Mouse (Mus musculus): ENCODE data around the gene Txk.

Gene Txk

GRCm38 (mm10) chr5:72752585-72752984 is at the start of gene Txk:
Txk (minus strand) TSS chr5:72752777.
- no peak for DNase-seq (ENCODE audit: low spot score in 2 of 2)

DNA sequence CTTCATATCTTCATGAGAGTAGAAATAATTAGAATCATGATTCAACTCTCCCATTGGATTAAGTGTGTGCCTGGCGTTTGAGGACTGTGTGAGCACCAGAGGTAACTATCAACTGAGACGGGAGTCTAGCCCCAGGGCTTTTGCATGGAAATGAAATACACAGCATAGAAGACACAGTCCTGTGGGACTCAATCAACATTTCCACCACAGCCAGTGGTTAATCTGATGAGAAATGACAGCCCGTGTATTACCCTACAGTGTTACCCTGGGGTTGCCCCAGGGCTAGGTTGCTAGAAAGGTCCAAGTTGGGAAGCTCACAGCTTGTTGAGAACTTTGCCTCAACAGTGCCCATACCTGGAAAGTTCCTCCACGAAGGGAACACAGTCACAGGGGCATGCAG is 46.0 kb upstream of the Txk start:
- no peak for DNase-seq (ENCODE audit: low spot score in 2 of 2)

- DNase-seq (ENCODE audit: low spot score in 2 of 2) = no peak
Observed at GRCm38 (mm10) chr5:72796186-72796613, 43.6 kb upstream of the Txk start.

GRCm38 (mm10) chr5:72793309-72793850 is 40.8 kb upstream of the Txk start:
- no peak for DNase-seq (ENCODE audit: low spot score in 2 of 2)

GRCm38 (mm10) chr5:72791789-72792188 is 39.2 kb upstream of the Txk start:
- no peak for DNase-seq (ENCODE audit: low spot score in 2 of 2)

DNA sequence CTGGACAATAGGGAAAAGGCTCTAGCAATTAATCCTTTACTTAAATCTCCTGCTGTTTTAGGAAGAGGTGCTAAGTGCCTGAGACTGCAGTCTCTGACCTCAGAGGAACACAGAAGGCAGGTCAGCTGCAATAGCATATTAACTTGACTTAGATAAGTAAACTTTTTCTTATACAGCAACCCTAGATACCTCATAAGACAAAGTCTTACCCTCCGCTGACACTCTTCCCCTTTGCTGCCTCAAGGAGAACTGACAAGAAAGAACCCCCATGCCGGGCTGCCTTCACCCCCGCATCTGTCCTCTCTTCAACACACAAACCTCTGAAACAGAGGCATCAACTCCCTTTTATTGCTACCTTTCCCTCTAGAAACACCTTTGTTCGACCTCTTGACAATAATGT is 38.8 kb upstream of the Txk start:
- DNase-seq (ENCODE audit: low spot score in 2 of 2) = no peak

DNA sequence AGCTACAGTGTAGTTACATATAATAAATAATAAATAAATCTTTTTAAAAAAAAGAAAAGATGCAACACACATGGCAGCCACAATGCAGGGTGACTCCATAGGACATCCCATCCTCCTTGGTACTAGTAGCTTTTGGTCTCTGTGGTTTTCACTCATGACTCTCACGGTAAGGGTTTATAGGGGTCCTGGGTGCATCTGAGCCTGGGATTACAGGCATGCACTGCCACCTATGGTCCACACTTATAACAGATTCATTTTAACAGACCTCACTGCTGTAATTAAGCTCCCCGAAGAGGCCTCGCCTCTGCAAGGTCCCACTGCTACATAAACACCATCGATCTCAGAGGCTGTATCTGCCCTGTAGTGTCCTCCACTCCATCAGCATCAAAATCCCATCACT is 32.9 kb upstream of the Txk start:
- no peak for DNase-seq (ENCODE audit: low spot score in 2 of 2)

GRCm38 (mm10) chr5:72784719-72785118 is 32.1 kb upstream of the Txk start:
- DNase-seq (ENCODE audit: low spot score in 2 of 2) = no peak

DNA sequence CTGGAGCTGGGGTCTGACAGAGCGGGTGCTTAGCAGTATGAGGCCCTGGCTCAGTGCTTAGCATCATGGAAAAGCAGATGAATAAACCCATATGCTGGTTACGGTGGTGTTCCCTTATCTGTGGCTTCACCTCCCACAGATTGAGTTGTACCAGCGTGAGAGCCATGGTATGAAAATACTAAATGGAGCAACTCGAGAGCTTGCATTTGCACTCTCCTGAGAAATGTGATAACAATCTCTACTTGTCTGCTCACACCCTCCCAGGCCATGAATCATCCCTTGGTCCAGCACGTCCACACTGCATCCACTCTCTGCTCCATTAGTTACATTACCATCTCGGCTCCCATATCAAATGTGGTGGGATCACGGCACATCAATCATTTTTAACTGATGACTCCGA is 31.4 kb upstream of the Txk start:
- no peak for DNase-seq (ENCODE audit: low spot score in 2 of 2)

DNA sequence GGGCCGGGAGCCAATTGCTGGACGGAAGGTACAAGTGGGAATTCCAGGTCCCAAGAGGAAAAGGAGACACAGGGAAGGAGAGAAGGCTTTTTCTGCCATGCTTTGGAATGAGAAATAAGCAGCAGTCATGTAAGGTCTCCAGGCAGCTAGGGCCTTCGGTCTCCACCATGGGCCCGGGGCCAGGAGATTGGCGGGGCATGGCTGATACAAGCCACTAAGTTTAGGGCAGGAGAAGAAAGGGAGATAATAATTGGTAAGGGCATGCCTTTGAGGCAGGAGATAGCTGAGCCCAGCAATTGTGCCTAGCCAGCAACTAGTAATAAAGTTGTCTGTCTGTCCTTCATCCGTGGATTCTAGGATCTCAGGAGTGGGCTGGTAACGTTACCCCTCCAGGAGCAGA is 30.5 kb upstream of the Txk start:
- DNase-seq (ENCODE audit: low spot score in 2 of 2) = no peak

GRCm38 (mm10) chr5:72781776-72782175 is 29.2 kb upstream of the Txk start:
- no peak for DNase-seq (ENCODE audit: low spot score in 2 of 2)

DNA sequence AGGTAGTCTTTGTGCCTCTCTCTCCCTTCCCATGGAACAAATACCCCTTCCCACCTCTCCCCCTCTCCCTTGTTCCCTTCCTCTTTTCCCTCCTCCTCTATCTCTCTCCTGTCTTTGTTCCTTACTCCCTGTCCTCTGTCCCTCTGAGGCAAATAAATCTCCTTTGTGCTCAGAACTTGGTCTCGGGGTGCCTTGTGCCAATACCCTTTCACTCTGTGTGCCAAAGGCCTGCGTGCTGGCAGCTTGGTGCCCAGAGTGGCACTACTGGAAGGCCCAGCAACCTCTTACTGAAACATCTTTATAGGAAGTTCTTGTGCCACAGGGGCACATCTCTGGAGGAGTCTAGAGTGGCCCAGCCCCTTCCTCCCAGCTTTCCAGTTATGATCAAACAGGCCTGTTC is 24.0 kb upstream of the Txk start:
- no peak for DNase-seq (ENCODE audit: low spot score in 2 of 2)

- no peak for DNase-seq (ENCODE audit: low spot score in 2 of 2)
Observed at GRCm38 (mm10) chr5:72776127-72776526, 23.6 kb upstream of the Txk start.

DNA sequence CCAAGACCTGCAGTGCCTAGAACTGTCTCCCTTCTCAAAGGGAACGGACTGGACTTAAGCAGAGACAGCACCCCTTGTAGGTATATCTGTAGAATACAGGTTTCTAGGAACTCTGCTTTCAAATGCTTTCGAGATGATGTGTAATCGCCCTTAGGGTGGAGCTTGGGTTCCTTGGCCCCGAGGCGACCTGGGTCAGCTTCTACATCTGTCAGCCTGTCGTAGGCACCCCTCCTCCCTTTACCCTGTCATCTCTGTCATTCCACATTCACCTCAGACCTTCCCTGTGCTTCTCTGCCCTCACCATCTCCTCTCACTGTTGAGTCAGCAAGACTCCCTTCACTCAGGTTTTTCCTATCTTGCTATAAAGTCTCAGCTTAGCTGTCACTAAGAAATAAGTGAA is 17.3 kb upstream of the Txk start:
- DNase-seq (ENCODE audit: low spot score in 2 of 2) = no peak

- DNase-seq (ENCODE audit: low spot score in 2 of 2) = no peak
Observed at GRCm38 (mm10) chr5:72763546-72763945, 11.0 kb upstream of the Txk start.

GRCm38 (mm10) chr5:72763025-72763424 is 10.4 kb upstream of the Txk start:
- no peak for DNase-seq (ENCODE audit: low spot score in 2 of 2)

DNA sequence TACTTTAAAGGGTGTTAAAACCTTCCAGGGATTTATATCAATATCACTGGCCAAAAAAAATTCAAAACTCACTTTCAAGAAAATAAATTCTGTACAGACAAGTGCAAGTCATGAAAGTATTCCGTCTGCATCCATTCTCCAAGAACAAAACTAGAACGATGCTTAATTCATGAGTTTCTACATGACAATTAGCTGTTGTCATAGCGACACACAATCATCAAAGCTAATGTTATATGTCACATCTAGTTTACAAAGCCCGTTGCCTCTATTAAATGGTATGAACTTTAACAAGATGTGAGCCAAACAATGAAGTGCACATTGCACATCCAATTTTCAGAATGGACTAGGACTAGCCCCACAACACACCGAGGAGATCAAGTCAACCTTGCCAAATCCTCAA is 9.2 kb upstream of the Txk start:
- DNase-seq (ENCODE audit: low spot score in 2 of 2) = no peak

DNA sequence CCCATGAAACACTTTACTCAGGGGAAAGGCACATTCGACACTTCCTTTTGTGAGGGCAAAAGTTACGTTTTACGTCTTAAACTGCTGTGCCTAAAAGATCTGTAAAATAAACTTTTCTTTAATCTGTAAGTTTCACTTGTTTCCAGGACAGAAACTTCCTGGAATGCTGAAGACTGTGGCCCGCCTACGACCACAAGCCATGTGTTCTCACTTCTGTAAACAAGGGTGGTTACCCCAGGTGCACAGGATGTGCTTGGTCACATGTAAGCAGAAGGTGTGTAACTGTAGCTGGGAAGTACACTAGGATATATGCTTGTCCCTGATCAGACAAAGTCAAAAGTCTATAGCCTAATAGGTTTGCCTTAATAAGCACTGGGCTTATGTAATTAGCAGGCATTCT is 8.7 kb upstream of the Txk start:
- DNase-seq (ENCODE audit: low spot score in 2 of 2) = no peak

DNA sequence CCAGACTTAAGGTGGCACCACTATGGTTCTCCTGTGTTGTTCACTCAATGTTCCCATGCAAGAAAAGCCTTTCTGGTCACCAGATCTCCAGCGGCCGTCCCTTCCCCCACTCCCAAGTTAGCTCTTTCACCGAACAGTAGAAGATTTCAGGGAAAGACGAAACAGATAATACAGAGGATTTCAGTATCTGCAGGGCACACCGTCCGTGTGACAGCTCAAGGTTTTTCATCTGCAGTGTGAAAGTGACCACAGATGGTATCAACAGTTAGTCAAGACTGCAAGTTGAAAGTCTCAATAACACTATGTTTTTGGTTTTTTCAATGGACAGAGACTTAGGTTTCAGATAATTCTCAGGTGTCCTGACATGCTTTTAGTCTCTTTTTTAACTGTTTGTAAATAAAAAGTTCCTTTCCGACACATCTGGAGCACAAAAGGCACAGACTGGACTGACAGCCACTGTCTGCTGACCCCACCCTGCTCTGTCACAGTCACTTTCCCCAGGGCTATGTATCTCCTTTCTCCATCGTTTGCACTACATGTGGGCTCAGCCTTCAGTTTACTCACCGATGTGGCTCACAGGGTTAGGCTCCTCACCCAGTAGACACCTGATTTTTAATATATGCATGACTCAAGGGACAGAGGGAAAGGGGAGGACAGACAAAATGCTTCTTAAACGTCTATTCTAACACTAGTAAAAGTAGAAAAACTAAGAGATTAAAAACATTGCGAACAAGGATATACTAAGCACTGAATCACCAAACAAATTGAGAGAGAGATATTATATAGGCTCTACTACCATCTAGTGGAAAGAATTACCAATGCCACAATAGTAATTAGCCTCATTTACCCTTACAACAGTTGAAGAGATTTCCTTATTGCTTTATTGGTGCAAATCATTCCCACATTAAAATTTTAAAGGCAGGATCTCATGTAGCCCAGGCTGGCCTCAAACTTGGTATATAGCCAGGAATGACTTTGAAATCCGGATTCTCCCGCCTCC is 6.6 kb upstream of the Txk start:
- DNase-seq (ENCODE audit: low spot score in 2 of 2) = no peak

- DNase-seq (ENCODE audit: low spot score in 2 of 2) = no peak
Observed at GRCm38 (mm10) chr5:72757155-72757773, 4.7 kb upstream of the Txk start.

DNA sequence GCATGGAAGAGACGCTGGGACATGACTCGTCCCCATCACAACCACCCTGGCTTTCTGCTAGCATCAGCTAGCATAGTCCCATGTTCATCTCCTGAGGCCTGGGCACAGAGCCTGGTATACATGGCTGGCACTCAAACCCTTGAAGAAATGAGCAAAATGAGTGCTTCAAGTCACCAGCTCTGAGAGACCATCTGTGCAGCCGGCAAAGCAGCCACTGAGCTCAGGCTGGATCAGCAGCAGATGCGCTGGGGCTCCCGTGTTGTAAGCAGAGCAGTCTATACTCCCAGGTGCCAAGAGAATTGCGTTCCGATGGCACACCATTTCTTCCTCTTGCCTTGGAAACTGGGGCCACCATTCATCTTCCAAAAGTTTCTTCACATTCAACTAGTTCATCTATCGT is 3.4 kb upstream of the Txk start:
- DNase-seq (ENCODE audit: low spot score in 2 of 2) = peak; percentile 19 to 34

GRCm38 (mm10) chr5:72755035-72755434 is 2.5 kb upstream of the Txk start:
- no peak for DNase-seq (ENCODE audit: low spot score in 2 of 2)
